Mouse (Mus musculus): ENCODE results near the gene Synpr. TPM values are rescaled to one million over a fixed set of nuclear protein-coding genes. Genes with fewer than 3 reads are reported as not detected.

The Synpr gene
- polyA plus RNA-seq, 1 experiment from 2014 or later, result 22.5 TPM

DNA sequence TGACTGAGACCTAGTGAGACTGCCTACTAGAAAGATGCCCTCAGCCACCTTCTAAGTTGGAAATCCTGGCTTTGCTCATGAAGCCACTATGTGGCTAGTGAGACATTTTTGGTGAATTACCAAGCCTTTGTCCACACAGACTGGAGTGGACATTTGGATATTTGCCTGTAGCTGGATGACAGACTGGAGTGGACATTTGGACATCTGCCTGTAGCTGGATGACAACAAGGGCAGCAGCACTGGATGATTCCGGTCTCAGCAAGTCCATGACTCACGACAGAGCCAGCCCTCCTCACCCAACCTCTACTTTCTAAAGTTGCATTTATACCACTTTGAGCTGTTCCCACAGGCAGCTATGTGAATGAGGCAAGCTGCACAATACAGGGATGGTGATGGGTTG is 73.5 kb downstream of the Synpr start:
- H3K4me1 ChIP-seq, result no peaks in the 10 kb centered on the region
- WGBS, result 76% methylated on average over 2 of the region's 2 CpGs
- no peaks in the 10 kb centered on the region for H3K27me3 ChIP-seq
- no peaks in the 10 kb centered on the region for H3K36me3 ChIP-seq
- ATAC-seq (ENCODE audit: low FRiP score), result no peak
- H3K9ac ChIP-seq, result no peak overlapping the region
- H3K4me2 ChIP-seq (replicated peaks), result no peak overlapping the region
- H3K9me3 ChIP-seq (replicated peaks), result no peaks in the 10 kb centered on the region
- H3K4me3 ChIP-seq, result no peak overlapping the region
- H3K27ac ChIP-seq, result no peak overlapping the region

DNA sequence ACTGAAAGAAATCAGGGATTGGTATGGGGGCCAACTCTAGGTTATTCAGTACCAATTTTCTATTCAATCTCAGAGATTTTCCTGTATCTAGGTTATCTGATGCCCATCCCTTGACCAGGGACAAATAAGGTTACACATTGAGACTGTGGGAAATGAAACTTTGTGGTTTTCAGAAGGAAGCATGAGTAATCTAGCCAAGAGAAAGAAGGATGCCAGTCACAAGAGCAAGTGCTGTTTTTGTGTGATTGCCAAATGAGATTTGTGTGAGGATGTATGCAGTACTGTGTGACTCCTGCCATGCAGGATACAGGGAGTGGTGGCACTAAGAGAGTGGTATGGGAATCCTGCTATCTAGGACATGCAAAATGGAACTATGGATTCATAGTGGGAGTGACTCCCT is 76.6 kb downstream of the Synpr start:
- H3K9me3 ChIP-seq (replicated peaks), result no peaks in the 10 kb centered on the region
- ATAC-seq (ENCODE audit: low FRiP score), result no peak
- H3K27me3 ChIP-seq, result no peaks in the 10 kb centered on the region
- H3K36me3 ChIP-seq, result no peaks in the 10 kb centered on the region
- no peak overlapping the region for H3K27ac ChIP-seq
- H3K4me1 ChIP-seq, result no peaks in the 10 kb centered on the region
- H3K4me3 ChIP-seq, result no peak overlapping the region
- no peak overlapping the region for H3K9ac ChIP-seq
- H3K4me2 ChIP-seq (replicated peaks), result no peak overlapping the region

DNA sequence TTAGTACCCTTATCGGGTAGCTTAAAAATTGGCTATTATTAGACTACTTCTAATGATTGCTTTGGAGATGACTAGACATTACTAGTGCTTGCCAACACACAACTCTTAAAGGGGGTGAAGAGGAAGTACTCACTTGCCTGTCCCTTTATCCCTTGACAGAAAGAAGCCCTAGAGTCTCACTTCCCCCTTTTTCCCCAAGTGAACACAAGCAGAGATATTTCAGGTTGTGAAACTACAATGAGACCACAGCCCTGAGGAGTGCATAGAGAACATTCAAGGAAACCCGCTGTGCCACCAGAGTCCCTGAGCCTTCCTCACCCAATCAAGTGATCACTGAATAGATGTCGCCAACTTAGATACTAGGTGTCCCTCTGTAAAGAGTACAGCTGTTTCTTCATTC is 77.1 kb downstream of the Synpr start:
- Histone ChIP-seq H3K4me1 (no peaks in the 10 kb centered on the region), H3K27me3 (no peaks in the 10 kb centered on the region), H3K4me2 (replicated peaks) (no peak overlapping the region), H3K4me3 (no peak overlapping the region), H3K9ac (no peak overlapping the region), H3K9me3 (replicated peaks) (no peaks in the 10 kb centered on the region), H3K27ac (no peak overlapping the region), H3K36me3 (no peaks in the 10 kb centered on the region)
- WGBS, result 91% methylated on average over 3 of the region's 3 CpGs
- ATAC-seq (ENCODE audit: low FRiP score), result no peak

DNA sequence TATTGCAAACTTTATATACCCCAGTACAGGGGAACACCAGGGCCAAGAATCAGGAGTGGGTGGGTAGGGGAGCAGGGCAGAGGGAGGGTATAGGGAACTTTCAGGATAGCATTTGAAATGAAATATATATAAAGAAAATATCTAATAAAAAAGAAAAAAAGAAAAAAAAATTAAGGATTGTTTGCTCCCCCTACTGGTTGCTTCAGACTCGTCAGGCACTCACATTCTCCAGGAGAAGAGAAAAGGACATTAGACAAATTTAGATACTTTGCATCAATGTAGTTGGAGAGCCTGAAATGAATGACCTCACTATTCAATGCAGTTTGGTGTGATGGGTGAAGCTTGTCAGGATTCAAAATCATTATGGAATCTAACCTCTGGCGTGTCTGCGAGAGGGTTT is 83.7 kb downstream of the Synpr start:
- Histone ChIP-seq H3K9ac (no peak overlapping the region), H3K4me3 (no peak overlapping the region), H3K27ac (no peak overlapping the region), H3K4me2 (replicated peaks) (no peak overlapping the region), H3K27me3 (no peaks in the 10 kb centered on the region), H3K9me3 (replicated peaks) (no peaks in the 10 kb centered on the region), H3K36me3 (no peaks in the 10 kb centered on the region), H3K4me1 (no peaks in the 10 kb centered on the region)
- 82% methylated on average over 3 of the region's 3 CpGs for WGBS
- ATAC-seq (ENCODE audit: low FRiP score), result no peak

DNA sequence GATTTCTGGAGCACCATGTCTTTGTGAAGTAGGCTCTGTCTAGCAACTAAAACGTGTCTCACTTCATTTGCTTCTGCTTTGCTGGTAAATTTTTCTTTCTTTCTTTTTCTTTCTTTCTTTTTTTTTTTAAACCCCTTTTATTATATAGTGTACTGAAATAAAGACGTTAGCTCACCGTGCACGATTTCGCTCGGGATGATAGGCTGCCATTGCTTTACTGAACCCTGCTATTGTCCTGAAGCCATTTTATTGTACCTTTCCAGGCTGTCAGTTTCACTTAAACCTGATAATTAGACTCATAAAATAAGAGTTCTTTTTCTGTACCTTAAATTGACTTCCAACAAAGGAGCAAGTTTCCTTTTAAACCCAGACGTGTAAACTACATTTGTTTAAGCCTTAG is 104.5 kb downstream of the Synpr start:
- Histone ChIP-seq H3K27ac (no peak overlapping the region), H3K4me3 (no peak overlapping the region), H3K4me2 (replicated peaks) (no peak overlapping the region), H3K4me1 (no peaks in the 10 kb centered on the region), H3K9me3 (replicated peaks) (no peaks in the 10 kb centered on the region), H3K27me3 (no peaks in the 10 kb centered on the region), H3K9ac (no peak overlapping the region), H3K36me3 (no peaks in the 10 kb centered on the region)
- 78% methylated on average over 7 of the region's 7 CpGs for WGBS
- ATAC-seq (ENCODE audit: low FRiP score), result no peak

DNA sequence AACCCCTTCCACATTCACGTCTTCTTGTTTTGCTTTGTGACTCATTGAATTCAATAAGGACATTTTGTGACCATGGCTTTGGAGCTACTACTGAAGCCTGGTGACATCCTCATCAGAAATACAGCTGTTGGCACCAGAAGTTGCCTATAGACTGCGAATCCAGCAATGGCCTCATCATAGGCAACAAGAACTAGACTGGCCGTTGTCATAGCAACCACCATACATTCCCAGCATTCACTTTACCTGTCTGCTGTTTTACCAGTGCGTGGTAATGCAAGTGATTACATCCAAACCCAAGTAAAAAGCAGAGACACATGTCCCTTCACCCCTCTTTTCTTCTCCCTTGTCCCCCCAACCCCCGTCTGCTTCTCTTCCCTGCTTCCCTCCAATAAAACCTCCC is 105.4 kb downstream of the Synpr start:
- no peaks in the 10 kb centered on the region for H3K4me1 ChIP-seq
- H3K27me3 ChIP-seq, result no peaks in the 10 kb centered on the region
- ATAC-seq (ENCODE audit: low FRiP score), result no peak
- no peak overlapping the region for H3K9ac ChIP-seq
- H3K36me3 ChIP-seq, result no peaks in the 10 kb centered on the region
- no peaks in the 10 kb centered on the region for H3K9me3 ChIP-seq (replicated peaks)
- no peak overlapping the region for H3K4me2 ChIP-seq (replicated peaks)
- H3K4me3 ChIP-seq, result no peak overlapping the region
- 78% methylated on average over 5 of the region's 5 CpGs for WGBS
- H3K27ac ChIP-seq, result no peak overlapping the region

DNA sequence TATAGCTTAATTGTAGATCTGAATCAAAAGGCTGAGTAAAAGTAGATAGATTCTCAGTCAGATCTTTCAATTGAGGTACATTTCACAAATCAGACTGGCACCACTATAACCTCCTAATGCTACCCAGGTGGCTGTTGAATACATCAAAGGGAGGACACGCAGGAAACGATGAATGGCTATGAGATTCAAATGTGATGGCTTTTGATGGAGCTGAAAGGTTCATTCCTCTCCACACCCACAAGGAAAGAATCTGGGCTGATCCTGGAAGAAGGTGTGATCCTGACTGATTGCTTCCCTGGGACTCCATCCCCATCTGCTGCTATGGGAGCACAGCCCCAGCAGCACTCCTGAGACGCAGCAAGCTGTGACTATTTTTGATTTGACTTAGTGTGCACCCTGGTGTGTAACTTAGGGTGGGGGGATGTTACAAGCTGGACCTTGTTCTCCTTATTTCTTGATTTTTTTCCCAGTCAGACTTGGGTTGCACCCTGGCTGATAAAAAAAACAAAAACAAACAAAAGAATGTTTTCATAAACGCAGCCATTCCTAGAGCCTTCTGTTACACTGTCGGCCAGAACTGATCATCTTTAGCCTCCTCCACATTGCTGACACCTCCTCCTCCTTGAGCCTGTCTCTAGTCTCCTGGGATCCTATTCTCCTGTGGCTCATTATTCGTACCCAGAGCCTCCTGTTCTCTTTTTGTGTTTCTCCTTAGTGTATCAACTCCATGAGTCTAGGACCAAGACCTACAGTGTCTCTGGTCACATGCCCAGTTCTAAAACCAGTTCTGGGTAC is 114.8 kb downstream of the Synpr start:
- Histone ChIP-seq H3K4me2 (replicated peaks) (no peak overlapping the region), H3K27me3 (no peaks in the 10 kb centered on the region), H3K4me3 (no peak overlapping the region), H3K9ac (no peak overlapping the region), H3K4me1 (no peaks in the 10 kb centered on the region), H3K36me3 (no peaks in the 10 kb centered on the region), H3K27ac (no peak overlapping the region), H3K9me3 (replicated peaks) (no peaks in the 10 kb centered on the region)
- WGBS, result 50% methylated on average over 6 of the region's 6 CpGs
- no peak for ATAC-seq (ENCODE audit: low FRiP score)

DNA sequence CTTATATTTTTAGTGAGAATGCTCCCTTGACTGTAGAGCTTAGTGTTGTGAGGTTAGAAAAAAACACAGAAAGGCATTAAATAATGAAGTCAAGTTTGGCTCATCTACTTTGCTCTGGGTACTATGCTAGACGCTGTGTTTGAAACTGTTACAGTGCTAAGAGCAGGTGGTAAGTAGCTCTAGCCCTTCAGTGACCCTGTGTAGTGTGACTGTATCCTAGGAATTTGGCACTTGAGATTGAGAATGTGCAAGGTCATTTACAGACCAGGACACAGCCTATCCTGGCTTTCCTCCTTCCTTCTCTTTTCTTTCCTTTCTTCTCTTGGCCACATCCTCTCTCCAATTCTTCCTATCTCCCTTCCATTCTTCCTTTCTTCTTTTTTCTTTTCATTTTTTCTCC is 127.1 kb downstream of the Synpr start:
- no peak for ATAC-seq (ENCODE audit: low FRiP score)
- no peak overlapping the region for H3K4me3 ChIP-seq
- H3K9ac ChIP-seq, result no peak overlapping the region
- no peaks in the 10 kb centered on the region for H3K36me3 ChIP-seq
- 86% methylated on average over 1 of the region's 1 CpGs for WGBS
- no peaks in the 10 kb centered on the region for H3K9me3 ChIP-seq (replicated peaks)
- no peaks in the 10 kb centered on the region for H3K27me3 ChIP-seq
- H3K27ac ChIP-seq, result no peak overlapping the region
- no peak overlapping the region for H3K4me2 ChIP-seq (replicated peaks)
- H3K4me1 ChIP-seq, result no peaks in the 10 kb centered on the region

DNA sequence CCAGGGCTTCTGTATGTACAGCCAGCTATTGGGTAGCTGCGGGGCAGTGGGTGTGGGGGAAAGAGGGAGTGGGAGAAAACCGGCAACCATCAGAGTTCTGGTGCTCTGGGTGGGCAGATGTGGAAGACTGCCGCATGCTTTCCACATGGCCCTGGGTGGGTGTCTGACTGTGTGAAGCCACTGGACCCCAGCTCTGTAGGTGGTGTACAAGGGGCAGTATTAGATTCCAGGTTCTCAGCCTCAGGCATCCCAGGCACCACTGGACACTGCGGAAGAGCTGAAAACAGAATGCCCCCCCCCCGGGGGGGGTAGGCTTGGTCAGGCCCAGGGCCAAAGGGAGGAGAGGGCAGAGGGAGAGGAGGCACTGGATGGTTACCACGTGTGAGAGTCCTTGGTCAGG is 156.1 kb downstream of the Synpr start:
- H3K27me3 ChIP-seq, result no peaks in the 10 kb centered on the region
- H3K4me3 ChIP-seq, result no peak overlapping the region
- 79% methylated on average over 6 of the region's 6 CpGs for WGBS
- no peaks in the 10 kb centered on the region for H3K4me1 ChIP-seq
- no peak for ATAC-seq (ENCODE audit: low FRiP score)
- no peaks in the 10 kb centered on the region for H3K36me3 ChIP-seq
- H3K9ac ChIP-seq, result no peak overlapping the region
- H3K9me3 ChIP-seq (replicated peaks), result no peaks in the 10 kb centered on the region
- H3K4me2 ChIP-seq (replicated peaks), result no peak overlapping the region
- no peak overlapping the region for H3K27ac ChIP-seq

DNA sequence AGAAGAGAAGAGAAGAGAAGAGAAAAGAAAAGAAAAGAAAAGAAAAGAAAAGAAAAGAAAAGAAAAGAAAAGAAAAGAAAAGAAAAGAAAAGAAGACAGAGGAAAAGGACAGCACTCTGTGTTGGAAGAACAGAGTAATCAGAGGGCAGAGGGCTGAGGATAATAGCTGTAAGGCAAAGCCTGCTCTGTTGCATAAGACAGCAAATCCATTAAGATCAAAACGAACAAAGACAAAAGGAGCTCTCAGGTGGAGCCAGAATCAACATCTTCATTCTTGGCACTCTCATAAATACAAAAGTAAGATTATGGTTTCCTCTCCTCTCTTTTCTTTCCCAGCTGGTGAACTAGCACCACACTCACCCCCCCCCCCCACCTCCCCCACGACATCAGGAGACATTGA is 160.3 kb downstream of the Synpr start:
- no peaks in the 10 kb centered on the region for H3K27me3 ChIP-seq
- no peak overlapping the region for H3K27ac ChIP-seq
- no peaks in the 10 kb centered on the region for H3K4me1 ChIP-seq
- H3K4me3 ChIP-seq, result no peak overlapping the region
- H3K9me3 ChIP-seq (replicated peaks), result no peaks in the 10 kb centered on the region
- no peak for ATAC-seq (ENCODE audit: low FRiP score)
- no peak overlapping the region for H3K9ac ChIP-seq
- H3K36me3 ChIP-seq, result no peaks in the 10 kb centered on the region
- H3K4me2 ChIP-seq (replicated peaks), result no peak overlapping the region
- 14% methylated on average over 2 of the region's 2 CpGs for WGBS

DNA sequence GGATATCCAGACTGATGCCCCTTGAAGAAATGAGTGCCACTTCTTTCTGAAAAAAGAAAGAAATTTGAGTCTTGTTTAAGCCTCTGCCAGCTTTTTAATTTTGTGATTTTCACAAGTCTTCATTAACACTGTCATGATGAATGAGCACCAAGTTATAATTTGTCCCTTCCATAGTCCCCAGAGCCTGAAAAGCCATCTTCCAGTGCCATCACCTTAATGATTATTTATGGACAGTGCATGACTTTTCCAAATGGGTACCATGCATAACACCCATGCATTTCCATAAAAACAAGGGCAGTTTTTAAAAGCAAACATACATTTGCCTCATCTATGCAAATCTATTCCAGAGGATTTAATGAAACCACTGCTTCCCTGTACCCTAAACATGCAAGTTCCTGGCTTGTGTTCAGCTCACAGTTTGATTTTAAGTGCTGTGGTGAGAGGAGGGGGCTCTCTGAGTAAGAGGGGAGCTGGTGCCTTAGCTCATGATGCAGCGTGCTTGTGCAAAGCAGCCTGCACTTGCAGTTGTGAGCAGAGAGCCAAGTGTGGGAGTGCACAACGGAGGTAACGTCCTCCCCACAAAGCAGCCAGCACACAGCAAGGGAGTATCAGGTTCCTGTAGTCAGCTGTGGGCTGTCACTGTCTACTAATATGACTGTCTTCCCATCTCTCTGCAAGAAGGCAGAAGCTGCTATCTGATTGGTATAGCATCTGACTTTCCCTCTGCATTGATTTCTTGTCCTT is 169.1 kb downstream of the Synpr start:
- Histone ChIP-seq H3K27ac (peak overlapping the region; percentile 64), H3K9ac (no peak overlapping the region), H3K4me3 (no peak overlapping the region)

DNA sequence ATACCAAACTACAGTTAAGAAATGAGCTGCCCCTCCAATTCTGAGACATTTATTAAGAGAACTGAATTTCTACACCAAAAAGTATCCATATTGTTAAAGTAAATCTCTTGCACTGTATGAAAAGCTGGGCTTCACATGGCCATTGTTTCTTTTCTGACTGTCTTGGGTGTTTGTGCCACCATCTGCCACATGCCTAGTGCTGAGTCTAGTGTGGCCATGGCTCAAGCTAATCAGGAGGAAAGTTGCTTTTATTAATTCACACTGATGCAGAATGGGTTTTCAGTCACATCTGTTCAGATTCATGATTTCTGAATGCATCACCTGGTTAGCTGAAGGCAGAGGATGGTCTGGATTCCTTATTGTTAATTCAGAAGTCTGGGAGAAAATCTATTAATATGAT is 170.4 kb downstream of the Synpr start:
- no peak overlapping the region for H3K4me3 ChIP-seq
- H3K4me1 ChIP-seq, result no peaks in the 10 kb centered on the region
- ATAC-seq (ENCODE audit: low FRiP score), result no peak
- no peak overlapping the region for H3K9ac ChIP-seq
- no peaks in the 10 kb centered on the region for H3K9me3 ChIP-seq (replicated peaks)
- H3K36me3 ChIP-seq, result no peaks in the 10 kb centered on the region
- no peaks in the 10 kb centered on the region for H3K27me3 ChIP-seq
- no peak overlapping the region for H3K27ac ChIP-seq
- H3K4me2 ChIP-seq (replicated peaks), result 0 out of 2 replicates have a peak overlapping the region, but pooled peaks have one; percentile 6

More for the DNA sequence above, 169.1 kb downstream of the Synpr start:
- WGBS, result 43% methylated on average over 3 of the region's 3 CpGs
- no peaks in the 10 kb centered on the region for H3K27me3 ChIP-seq
- no peaks in the 10 kb centered on the region for H3K4me1 ChIP-seq
- H3K36me3 ChIP-seq, result no peaks in the 10 kb centered on the region
- peak overlapping the region; percentile 26 for H3K4me2 ChIP-seq (replicated peaks)
- peak; percentile 80 for ATAC-seq (ENCODE audit: low FRiP score)
- H3K9me3 ChIP-seq (replicated peaks), result no peaks in the 10 kb centered on the region

DNA sequence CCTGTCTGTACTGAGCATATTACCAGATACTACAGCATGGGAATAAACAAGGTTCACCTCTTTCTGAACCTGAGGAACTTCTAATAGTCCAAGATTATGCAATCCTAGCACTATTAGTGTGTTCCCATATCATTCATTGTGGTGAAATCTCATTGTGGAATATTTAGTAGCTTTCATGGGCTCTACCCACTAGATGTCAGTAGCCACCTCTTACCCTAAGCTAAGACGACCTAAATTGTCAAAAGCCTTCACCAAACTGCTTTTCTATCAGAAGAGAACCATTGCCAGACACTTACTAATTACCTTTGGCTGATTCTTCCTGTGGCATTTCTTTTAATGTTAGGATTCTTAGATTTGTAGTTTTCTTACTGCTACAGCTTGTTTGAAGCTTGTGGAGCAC is 174.8 kb downstream of the Synpr start:
- Histone ChIP-seq H3K9ac (no peak overlapping the region), H3K9me3 (replicated peaks) (no peaks in the 10 kb centered on the region), H3K4me3 (no peak overlapping the region), H3K27me3 (no peaks in the 10 kb centered on the region), H3K27ac (no peak overlapping the region), H3K4me1 (no peaks in the 10 kb centered on the region), H3K4me2 (replicated peaks) (no peak overlapping the region), H3K36me3 (no peaks in the 10 kb centered on the region)
- no peak for ATAC-seq (ENCODE audit: low FRiP score)
- 17% methylated on average over 1 of the region's 1 CpGs for WGBS
